Mouse (Mus musculus): ENCODE measurements at regions not wholly inside any gene's neighbourhood (a gene's known extent, or its start where the extent isn't known, plus 50 kb on each side); places are given as distances from the start of the nearest gene placed in this dataset.
A peak's percentile ranks its signal among the peaks of the same experiment; 100 is the strongest.

- 29% methylated on average over 5 of the region's 5 CpGs for WGBS
- H3K4me2 ChIP-seq (ENCODE audit: low read depth, low read length): no peak overlapping the region
- no peak overlapping the region for H3K4me3 ChIP-seq (ENCODE audit: low read depth, low read length)
- H3K27ac ChIP-seq (replicated peaks; ENCODE audit: low read depth, low read length): no peak overlapping the region
- no peaks in the 10 kb centered on the region for H3K4me1 ChIP-seq (ENCODE audit: control insufficient read depth, insufficient read depth, low read length)
- DNase-seq (ENCODE audit: low spot score): peak; percentile 68
- no peaks in the 10 kb centered on the region for H3K9me3 ChIP-seq (replicated peaks; ENCODE audit: control insufficient read depth, low read length)
- no peaks in the 10 kb centered on the region for H3K36me3 ChIP-seq (replicated peaks; ENCODE audit: control insufficient read depth, insufficient read depth, low read depth, low read length)
- H3K27me3 ChIP-seq (ENCODE audit: control insufficient read depth, insufficient read depth, low read length): no peaks in the 10 kb centered on the region
- peak; percentile 68 for ATAC-seq (replicated peaks; ENCODE audit: insufficient number of reproducible peaks, low FRiP score, low TSS enrichment, low read depth)
- H3K9ac ChIP-seq (replicated peaks; ENCODE audit: low read length): no peak overlapping the region
Measured at GRCm38 (mm10) chr10:9272243-9272642, 386.4 kb upstream of the Sash1 start.

GRCm38 (mm10) chr10:9265528-9265927, 379.7 kb upstream of the Sash1 start:
- Histone ChIP-seq H3K27ac (replicated peaks; ENCODE audit: low read depth, low read length) (no peak overlapping the region), H3K27me3 (ENCODE audit: control insufficient read depth, insufficient read depth, low read length) (no peaks in the 10 kb centered on the region), H3K4me1 (ENCODE audit: control insufficient read depth, insufficient read depth, low read length) (no peaks in the 10 kb centered on the region), H3K9ac (replicated peaks; ENCODE audit: low read length) (no peak overlapping the region), H3K4me3 (ENCODE audit: low read depth, low read length) (no peak overlapping the region), H3K36me3 (replicated peaks; ENCODE audit: control insufficient read depth, insufficient read depth, low read depth, low read length) (no peaks in the 10 kb centered on the region), H3K4me2 (ENCODE audit: low read depth, low read length) (no peak overlapping the region), H3K9me3 (replicated peaks; ENCODE audit: control insufficient read depth, low read length) (no peaks in the 10 kb centered on the region)
- no peak for ATAC-seq (replicated peaks; ENCODE audit: insufficient number of reproducible peaks, low FRiP score, low TSS enrichment, low read depth)
- 96% methylated on average over 2 of the region's 2 CpGs for WGBS
- no peak for DNase-seq (ENCODE audit: low spot score)

- no peak for DNase-seq (ENCODE audit: low spot score)
Measured at GRCm38 (mm10) chr10:9264309-9265000, 378.6 kb upstream of the Sash1 start.

GRCm38 (mm10) chr10:9258705-9259104, 372.8 kb upstream of the Sash1 start:
- ATAC-seq (replicated peaks; ENCODE audit: insufficient number of reproducible peaks, low FRiP score, low TSS enrichment, low read depth): no peak

More at GRCm38 (mm10) chr10:9264309-9265000, 378.6 kb upstream of the Sash1 start:
- Histone ChIP-seq H3K4me1 (ENCODE audit: control insufficient read depth, insufficient read depth, low read length) (no peaks in the 10 kb centered on the region), H3K9ac (replicated peaks; ENCODE audit: low read length) (no peak overlapping the region), H3K27me3 (ENCODE audit: control insufficient read depth, insufficient read depth, low read length) (no peaks in the 10 kb centered on the region), H3K27ac (replicated peaks; ENCODE audit: low read depth, low read length) (no peak overlapping the region), H3K4me3 (ENCODE audit: low read depth, low read length) (no peak overlapping the region), H3K9me3 (replicated peaks; ENCODE audit: control insufficient read depth, low read length) (no peaks in the 10 kb centered on the region), H3K4me2 (ENCODE audit: low read depth, low read length) (no peak overlapping the region), H3K36me3 (replicated peaks; ENCODE audit: control insufficient read depth, insufficient read depth, low read depth, low read length) (no peaks in the 10 kb centered on the region)
- no peak for ATAC-seq (replicated peaks; ENCODE audit: insufficient number of reproducible peaks, low FRiP score, low TSS enrichment, low read depth)
- WGBS: 72% methylated on average over 12 of the region's 12 CpGs

GRCm38 (mm10) chr10:9252941-9253217, 367.0 kb upstream of the Sash1 start:
- WGBS: 17% methylated on average over 3 of the region's 3 CpGs
- H3K4me1 ChIP-seq (ENCODE audit: control insufficient read depth, insufficient read depth, low read length): no peaks in the 10 kb centered on the region
- no peaks in the 10 kb centered on the region for H3K36me3 ChIP-seq (replicated peaks; ENCODE audit: control insufficient read depth, insufficient read depth, low read depth, low read length)
- H3K4me3 ChIP-seq (ENCODE audit: low read depth, low read length): no peak overlapping the region
- no peak overlapping the region for H3K9ac ChIP-seq (replicated peaks; ENCODE audit: low read length)
- no peaks in the 10 kb centered on the region for H3K27me3 ChIP-seq (ENCODE audit: control insufficient read depth, insufficient read depth, low read length)
- peak; percentile 26 for DNase-seq (ENCODE audit: low spot score)
- no peak overlapping the region for H3K4me2 ChIP-seq (ENCODE audit: low read depth, low read length)
- no peak overlapping the region for H3K27ac ChIP-seq (replicated peaks; ENCODE audit: low read depth, low read length)
- no peaks in the 10 kb centered on the region for H3K9me3 ChIP-seq (replicated peaks; ENCODE audit: control insufficient read depth, low read length)
- ATAC-seq (replicated peaks; ENCODE audit: insufficient number of reproducible peaks, low FRiP score, low TSS enrichment, low read depth): no peak

More at GRCm38 (mm10) chr10:9258705-9259104, 372.8 kb upstream of the Sash1 start:
- no peak overlapping the region for H3K4me3 ChIP-seq (ENCODE audit: low read depth, low read length)
- 89% methylated on average over 1 of the region's 1 CpGs for WGBS
- H3K4me1 ChIP-seq (ENCODE audit: control insufficient read depth, insufficient read depth, low read length): no peaks in the 10 kb centered on the region
- DNase-seq (ENCODE audit: low spot score): no peak
- no peaks in the 10 kb centered on the region for H3K36me3 ChIP-seq (replicated peaks; ENCODE audit: control insufficient read depth, insufficient read depth, low read depth, low read length)
- no peaks in the 10 kb centered on the region for H3K27me3 ChIP-seq (ENCODE audit: control insufficient read depth, insufficient read depth, low read length)
- no peak overlapping the region for H3K4me2 ChIP-seq (ENCODE audit: low read depth, low read length)
- H3K9ac ChIP-seq (replicated peaks; ENCODE audit: low read length): no peak overlapping the region
- H3K9me3 ChIP-seq (replicated peaks; ENCODE audit: control insufficient read depth, low read length): no peaks in the 10 kb centered on the region
- H3K27ac ChIP-seq (replicated peaks; ENCODE audit: low read depth, low read length): no peak overlapping the region

GRCm38 (mm10) chr10:9252120-9252940, 366.5 kb upstream of the Sash1 start:
- Histone ChIP-seq H3K4me2 (ENCODE audit: low read depth, low read length) (no peak overlapping the region), H3K4me1 (ENCODE audit: control insufficient read depth, insufficient read depth, low read length) (no peaks in the 10 kb centered on the region), H3K9me3 (replicated peaks; ENCODE audit: control insufficient read depth, low read length) (no peaks in the 10 kb centered on the region), H3K9ac (replicated peaks; ENCODE audit: low read length) (no peak overlapping the region), H3K27ac (replicated peaks; ENCODE audit: low read depth, low read length) (no peak overlapping the region), H3K4me3 (ENCODE audit: low read depth, low read length) (no peak overlapping the region), H3K36me3 (replicated peaks; ENCODE audit: control insufficient read depth, insufficient read depth, low read depth, low read length) (no peaks in the 10 kb centered on the region), H3K27me3 (ENCODE audit: control insufficient read depth, insufficient read depth, low read length) (no peaks in the 10 kb centered on the region)
- DNase-seq (ENCODE audit: low spot score): no peak
- no peak for ATAC-seq (replicated peaks; ENCODE audit: insufficient number of reproducible peaks, low FRiP score, low TSS enrichment, low read depth)
- WGBS: 62% methylated on average over 7 of the region's 7 CpGs

- Histone ChIP-seq H3K4me2 (ENCODE audit: low read depth, low read length) (no peak overlapping the region), H3K4me3 (ENCODE audit: low read depth, low read length) (no peak overlapping the region), H3K27me3 (ENCODE audit: control insufficient read depth, insufficient read depth, low read length) (no peaks in the 10 kb centered on the region), H3K9me3 (replicated peaks; ENCODE audit: control insufficient read depth, low read length) (no peaks in the 10 kb centered on the region), H3K27ac (replicated peaks; ENCODE audit: low read depth, low read length) (no peak overlapping the region), H3K4me1 (ENCODE audit: control insufficient read depth, insufficient read depth, low read length) (no peaks in the 10 kb centered on the region), H3K36me3 (replicated peaks; ENCODE audit: control insufficient read depth, insufficient read depth, low read depth, low read length) (no peaks in the 10 kb centered on the region), H3K9ac (replicated peaks; ENCODE audit: low read length) (no peak overlapping the region)
- ATAC-seq (replicated peaks; ENCODE audit: insufficient number of reproducible peaks, low FRiP score, low TSS enrichment, low read depth) (no peak), DNase-seq (ENCODE audit: low spot score) (no peak)
- 83% methylated on average over 4 of the region's 4 CpGs for WGBS
Measured at GRCm38 (mm10) chr10:9243281-9243618, 357.4 kb upstream of the Sash1 start.

GRCm38 (mm10) chr10:9242596-9243280, 356.9 kb upstream of the Sash1 start:
- no peak overlapping the region for H3K4me3 ChIP-seq (ENCODE audit: low read depth, low read length)
- ATAC-seq (replicated peaks; ENCODE audit: insufficient number of reproducible peaks, low FRiP score, low TSS enrichment, low read depth) (no peak), DNase-seq (ENCODE audit: low spot score) (no peak)
- H3K9ac ChIP-seq (replicated peaks; ENCODE audit: low read length): no peak overlapping the region
- H3K4me1 ChIP-seq (ENCODE audit: control insufficient read depth, insufficient read depth, low read length): no peaks in the 10 kb centered on the region
- H3K27me3 ChIP-seq (ENCODE audit: control insufficient read depth, insufficient read depth, low read length): no peaks in the 10 kb centered on the region
- H3K36me3 ChIP-seq (replicated peaks; ENCODE audit: control insufficient read depth, insufficient read depth, low read depth, low read length): no peaks in the 10 kb centered on the region
- no peak overlapping the region for H3K27ac ChIP-seq (replicated peaks; ENCODE audit: low read depth, low read length)
- H3K4me2 ChIP-seq (ENCODE audit: low read depth, low read length): no peak overlapping the region
- WGBS: 74% methylated on average over 7 of the region's 7 CpGs
- no peaks in the 10 kb centered on the region for H3K9me3 ChIP-seq (replicated peaks; ENCODE audit: control insufficient read depth, low read length)

Data from embryonic facial prominence, embryonic 11.5 days (tissue).